Mouse (Mus musculus) testis, adult 2 months (tissue): ENCODE measurements around the gene Il31. TPM values are rescaled to one million over a fixed set of nuclear protein-coding genes. Genes with fewer than 3 reads are reported as not detected.
"Not testable (repeated sequence)": the region's sequence is repeated elsewhere in the genome, so short reads cannot be mapped to it uniquely, and the experiment has no call there.

Experiments used
- H3K27ac ChIP-seq: fragments of 200-500 bp; 2 replicates; pipeline ENCODE4 v1.5.1; 2012; ENCODE audit warnings: low read depth, low read length; ENCODE audit not compliant: control insufficient read depth, insufficient read depth
- H3K27me3 ChIP-seq: fragments of 200-500 bp; 2 replicates; pipeline ENCODE4 v1.6.1; 2012; ENCODE audit warnings: mild to moderate bottlenecking, low read length, moderate library complexity; ENCODE audit not compliant: control insufficient read depth, insufficient read depth
- H3K36me3 ChIP-seq: fragments of 200-500 bp; 2 replicates; pipeline ENCODE4 v1.6.1; 2012; ENCODE audit warnings: mild to moderate bottlenecking, low read length; ENCODE audit not compliant: control insufficient read depth, insufficient read depth
- H3K4me1 ChIP-seq: fragments of 200-500 bp; 2 replicates; pipeline ENCODE4 v1.6.1; 2012; ENCODE audit warnings: low read length; ENCODE audit not compliant: control insufficient read depth, insufficient read depth
- H3K4me3 ChIP-seq: fragments of 200-500 bp; 2 replicates; pipeline ENCODE4 v1.5.1; 2012; ENCODE audit warnings: low read depth, mild to moderate bottlenecking, low read length, moderate library complexity, mixed read lengths; ENCODE audit not compliant: control insufficient read depth
- CTCF ChIP-seq: fragments of 200-500 bp; IDR thresholded peaks from 2 replicates; pipeline ENCODE4 v1.5.1; 2012; ENCODE audit warnings: low read depth, mild to moderate bottlenecking, inconsistent platforms, low read length, moderate library complexity; ENCODE audit not compliant: control insufficient read depth, insufficient read depth, insufficient replicate concordance
- POLR2A ChIP-seq: fragments of 200-500 bp; IDR thresholded peaks from 2 replicates; pipeline ENCODE4 v1.6.1; 2012; ENCODE audit warnings: low read depth, mild to moderate bottlenecking, inconsistent platforms, low read length, moderate library complexity; ENCODE audit not compliant: control insufficient read depth
- polyA plus RNA-seq: library from polyadenylated mRNA; depleted of rRNA; stranded (reverse); fragments of >200 nt; gene quantifications from 2 replicates; pipeline ENCODE4 v1.2.3, GENCODE M21; 2012

Il31 gene
- polyA plus RNA-seq, 1 experiment: 29.8 TPM

- Histone ChIP-seq H3K27me3 (no peaks in the 10 kb centered on the region), H3K4me1 (peaks cover 7% of the 10 kb centered on the region), H3K27ac (peak within 1 kb of the TSS; percentile 97), H3K4me3 (peak within 1 kb of the TSS; percentile 96), H3K36me3 (peaks cover 3% of the 10 kb centered on the region)
- TF ChIP-seq POLR2A (peak; percentile 98), CTCF (no peak)
These were observed 34.6 kb upstream of the Il31 start, which contains the start of gene Diablo for GRCm38 (mm10) chr5:123523692-123524392. Diablo (minus strand) TSS chr5:123524176.

DNA sequence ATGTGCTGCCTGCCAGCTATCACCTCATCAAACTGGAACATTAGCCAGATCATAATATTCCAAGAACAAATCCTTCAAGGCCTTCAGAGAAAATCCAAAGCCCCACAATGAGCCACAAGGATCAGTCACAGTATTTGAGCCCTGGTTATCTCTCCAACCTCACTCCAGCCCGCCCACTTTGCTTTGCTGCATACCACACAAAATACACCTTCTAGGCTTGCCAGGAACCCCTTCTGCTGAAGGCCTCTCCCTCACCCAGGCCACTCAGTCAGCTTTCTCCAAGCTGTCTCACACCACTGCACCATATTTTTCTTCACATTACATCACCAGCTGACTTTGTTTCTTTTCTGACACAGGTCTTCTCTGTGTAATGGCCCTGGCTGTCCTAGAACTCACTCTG is 32.9 kb upstream of the Il31 start:
- TF ChIP-seq CTCF (no peak), POLR2A (no peak)
- Histone ChIP-seq H3K27ac (no peak overlapping the region; the same call in 1 of the 2 replicates), H3K4me1 (peaks cover 7% of the 10 kb centered on the region), H3K36me3 (peaks cover 6% of the 10 kb centered on the region), H3K4me3 (peak overlapping the region; percentile 62), H3K27me3 (no peaks in the 10 kb centered on the region)

- H3K27ac ChIP-seq: 0 out of 2 replicates have a peak overlapping the region, but pooled peaks have one; percentile 42
- H3K4me3 ChIP-seq: peak overlapping the region; percentile 62
- TF ChIP-seq POLR2A (no peak), CTCF (no peak)
- H3K27me3 ChIP-seq: no peaks in the 10 kb centered on the region
- H3K36me3 ChIP-seq: peaks cover 6% of the 10 kb centered on the region
- H3K4me1 ChIP-seq: peaks cover 7% of the 10 kb centered on the region
These were observed 32.3 kb upstream of the Il31 start for GRCm38 (mm10) chr5:123521621-123522020.

- H3K4me1 ChIP-seq: peaks cover 7% of the 10 kb centered on the region
- no peak overlapping the region for H3K27ac ChIP-seq
- peaks cover 8% of the 10 kb centered on the region for H3K36me3 ChIP-seq
- H3K4me3 ChIP-seq: no peak overlapping the region
- TF ChIP-seq POLR2A: no peak
- no peak for TF ChIP-seq CTCF
- H3K27me3 ChIP-seq: no peaks in the 10 kb centered on the region
These were observed 31.4 kb upstream of the Il31 start for GRCm38 (mm10) chr5:123520666-123521065.

- Histone ChIP-seq H3K4me1 (peaks cover 2% of the 10 kb centered on the region; the same call in 1 of the 2 replicates), H3K27ac (no peak overlapping the region), H3K4me3 (no peak overlapping the region), H3K27me3 (no peaks in the 10 kb centered on the region), H3K36me3 (peaks cover 6% of the 10 kb centered on the region)
- TF ChIP-seq CTCF (no peak), POLR2A (no peak)
These were observed 25.6 kb upstream of the Il31 start for GRCm38 (mm10) chr5:123514871-123515270.

- Histone ChIP-seq H3K4me3 (no peak overlapping the region), H3K27ac (no peak overlapping the region), H3K36me3 (peaks cover 3% of the 10 kb centered on the region; the same call in 1 of the 2 replicates), H3K4me1 (peaks cover 20% of the 10 kb centered on the region), H3K27me3 (no peaks in the 10 kb centered on the region)
- no peak; the same call in 1 of the 2 replicates for TF ChIP-seq POLR2A
- TF ChIP-seq CTCF: no peak
These were observed 22.8 kb upstream of the Il31 start for GRCm38 (mm10) chr5:123512102-123512501.

DNA sequence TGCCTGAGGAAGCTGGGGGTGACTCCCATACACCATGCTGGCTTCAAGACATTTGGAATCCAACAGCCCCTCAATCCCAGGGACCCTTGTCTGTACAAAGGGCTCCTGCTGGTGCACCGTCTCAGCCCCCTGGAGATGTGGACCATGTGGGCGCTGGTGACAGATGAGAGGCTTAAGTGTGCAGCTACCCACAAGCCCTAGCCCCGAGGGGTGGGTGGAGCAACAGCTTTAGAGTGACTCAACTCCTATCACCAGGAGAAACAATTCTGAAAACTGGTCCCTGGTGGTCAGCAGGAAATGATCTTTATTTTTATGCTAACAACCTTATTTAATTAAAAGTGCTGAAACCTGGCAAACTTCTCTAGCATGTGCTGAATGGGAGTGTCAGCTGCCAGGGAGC is 22.1 kb upstream of the Il31 start:
- H3K36me3 ChIP-seq, H3K27me3 ChIP-seq, H3K27ac ChIP-seq, H3K4me3 ChIP-seq: not testable (repeated sequence)
- peaks cover 20% of the 10 kb centered on the region for H3K4me1 ChIP-seq
